Mouse (Mus musculus) frontal cortex, postnatal 14 days (tissue): Measurements from ENCODE around the gene Ltbr.
"Not testable (repeated sequence)": the region's sequence is repeated elsewhere in the genome, so short reads cannot be mapped to it uniquely, and the experiment has no call there.

Source experiments
- DNase-seq, 2 experiments: peaks; one replicate each; pipeline ENCODE4 v3.0.0; 2022; ENCODE audit warnings: low spot score in 2 of 2

Gene Ltbr

GRCm38 (mm10) chr6:125272228-125272785 is 41.4 kb downstream of the Ltbr start:
- DNase-seq = no peak

GRCm38 (mm10) chr6:125271455-125272227 is 42.0 kb downstream of the Ltbr start:
- peak; percentile 83 to 91 for DNase-seq

DNA sequence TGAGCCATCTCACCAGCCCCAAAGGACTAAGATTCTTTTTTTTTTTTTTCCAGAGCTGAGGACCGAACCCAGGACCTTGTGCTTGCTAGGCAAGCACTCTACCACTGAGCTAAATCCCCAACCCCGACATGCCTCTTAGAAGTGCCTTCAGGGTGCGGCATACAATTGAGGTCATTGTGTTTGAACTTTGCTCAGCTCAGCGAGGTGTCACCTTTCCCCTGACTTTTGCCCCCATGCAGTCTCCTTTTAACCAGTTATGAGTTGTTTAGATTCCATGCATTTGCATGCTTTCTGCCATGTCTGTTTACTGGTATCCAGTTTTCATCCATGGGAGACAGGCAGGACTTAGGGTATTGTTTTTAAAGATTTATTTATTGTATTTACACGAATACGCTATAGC is 44.9 kb downstream of the Ltbr start:
- no peak for DNase-seq

DNA sequence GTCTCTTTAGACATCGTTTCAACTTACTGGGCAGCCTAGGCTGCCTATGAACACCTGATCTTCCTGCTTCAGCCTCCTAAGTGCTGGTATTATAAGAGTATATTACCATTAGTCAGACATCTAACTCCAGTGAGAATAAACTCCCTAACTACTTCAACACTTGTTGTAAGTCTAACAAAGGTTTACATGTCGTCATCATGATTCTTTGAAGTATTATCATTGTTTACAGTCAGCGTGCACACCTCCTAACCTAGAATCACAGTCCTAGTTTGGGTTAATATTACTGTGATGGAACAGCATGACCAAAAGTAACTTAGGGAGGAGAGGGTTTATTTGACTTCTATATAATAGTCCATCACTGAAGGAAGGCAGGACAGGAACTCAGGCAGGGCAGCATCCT is 46.2 kb downstream of the Ltbr start:
- no peak for DNase-seq

DNA sequence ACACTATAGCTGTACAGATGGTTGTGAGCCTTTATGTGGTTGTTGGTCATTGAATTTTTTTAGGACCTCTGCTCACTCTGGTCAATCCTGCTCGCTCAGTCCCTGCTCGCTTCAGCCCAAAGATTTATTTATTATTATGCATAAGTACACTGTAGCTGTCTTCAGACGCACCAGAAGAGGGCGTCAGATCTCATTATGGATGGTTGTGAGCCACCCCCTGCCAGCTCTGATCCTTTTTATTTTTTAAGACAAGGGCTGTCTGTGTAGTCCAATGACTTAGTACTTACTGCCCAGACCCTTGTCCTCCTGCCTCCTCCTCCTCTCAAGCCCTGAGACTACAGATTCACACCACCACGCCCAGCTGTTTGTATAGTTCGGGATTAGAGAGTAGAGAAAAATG is 47.1 kb downstream of the Ltbr start:
- DNase-seq = not testable (repeated sequence)

DNA sequence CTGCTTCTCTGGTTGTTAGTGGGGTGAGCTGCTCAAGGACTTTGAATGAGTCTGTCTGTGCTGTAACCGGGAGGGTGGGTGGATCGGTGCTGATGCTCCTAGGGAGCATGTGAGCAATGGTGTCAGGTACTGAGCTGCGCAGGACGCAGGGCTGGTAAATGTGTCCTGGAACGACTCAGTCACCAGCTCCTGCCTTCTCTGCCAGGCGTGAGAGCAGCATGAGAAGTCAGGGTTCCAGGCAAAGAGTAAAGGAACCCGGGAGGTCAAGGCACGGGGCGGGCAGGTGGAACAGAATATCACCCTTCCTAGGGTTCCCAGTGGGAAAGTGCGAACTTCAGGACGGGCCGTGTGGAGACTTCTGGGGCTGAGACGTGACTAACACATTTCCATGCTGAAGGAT is 47.6 kb downstream of the Ltbr start:
- DNase-seq = no peak

DNA sequence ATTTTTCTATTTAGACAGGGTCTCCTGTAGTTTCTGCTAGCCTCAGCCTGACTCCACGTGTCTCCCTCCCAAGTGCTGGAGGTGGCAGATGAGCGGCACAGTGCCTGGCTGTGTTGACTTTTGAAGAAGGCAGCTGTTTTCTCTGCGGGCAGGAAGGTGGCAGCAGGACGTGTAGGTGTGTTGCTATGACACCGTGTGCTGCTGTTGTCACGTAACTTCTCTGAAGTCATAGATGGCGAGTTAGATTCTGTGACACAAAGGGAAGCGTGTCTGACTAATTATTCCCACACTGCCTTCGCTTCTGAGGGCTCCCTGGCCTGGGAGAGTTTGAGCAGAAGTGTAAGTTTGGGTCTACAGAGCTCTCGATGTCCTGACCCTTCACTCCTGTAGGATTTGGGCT is 48.4 kb downstream of the Ltbr start:
- peak; percentile 15 to 29 for DNase-seq

GRCm38 (mm10) chr6:125264219-125264618 is 49.5 kb downstream of the Ltbr start:
- DNase-seq = no peak

DNA sequence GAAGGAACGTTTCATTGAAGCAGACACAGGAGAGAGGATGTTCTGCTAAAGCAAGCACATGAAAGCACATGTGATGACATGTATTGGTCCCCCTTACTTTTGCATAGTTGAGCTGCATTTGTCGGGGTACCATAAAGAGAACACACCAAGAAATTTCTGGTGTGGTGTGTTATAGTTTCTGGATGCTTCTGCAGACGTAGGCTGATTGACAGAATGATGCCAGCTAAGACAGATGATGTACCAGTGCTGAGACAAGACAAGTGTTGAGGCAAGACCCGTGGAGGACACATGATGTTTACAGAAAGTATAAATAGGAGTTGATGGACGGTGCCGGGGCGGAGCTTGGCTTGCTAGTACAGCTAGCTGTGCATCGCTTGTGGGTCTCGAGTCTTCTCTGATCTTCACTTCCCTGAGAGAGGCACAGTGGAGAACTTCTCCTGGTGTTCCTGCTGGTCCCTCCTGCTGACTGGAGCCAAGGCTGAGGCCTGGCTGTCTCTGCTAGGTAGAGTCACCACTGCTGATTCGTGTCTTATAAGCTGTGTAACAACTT is 53.6 kb downstream of the Ltbr start:
- no peak for DNase-seq
